Mouse (Mus musculus): ENCODE results near the gene Dph1.

DNA sequence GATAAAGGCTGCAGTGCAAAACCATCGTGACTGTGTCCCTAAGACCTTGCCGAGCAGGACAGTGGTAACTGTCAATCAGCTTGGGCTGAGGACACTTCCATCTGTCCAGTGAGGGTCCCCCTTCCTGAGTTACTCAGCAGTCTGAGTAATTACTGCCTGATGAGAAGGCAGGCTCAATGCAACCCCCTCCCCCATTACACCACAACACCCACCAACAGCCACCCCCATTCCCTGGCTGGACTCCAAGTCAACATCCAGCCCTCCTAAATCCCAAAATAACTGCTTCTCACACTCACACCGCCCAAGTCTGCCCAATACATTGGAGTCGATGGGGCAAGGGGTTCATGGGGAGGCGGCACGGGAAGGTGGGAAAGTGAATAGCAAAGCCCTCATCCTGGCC is 800 bp upstream of the Dph1 start:
- no peak for TF ChIP-seq CTCF (IDR thresholded peaks at IDR 0.05; ENCODE audit: low read depth)
- no peak for TF ChIP-seq EP300 (IDR thresholded peaks at IDR 0.05; ENCODE audit: low read depth)

Data from heart, postnatal 0 days (tissue).